Mouse (Mus musculus) G1E-ER4 (cell line): ENCODE data around the gene Gm9513. TPM values are rescaled to one million over a fixed set of nuclear protein-coding genes. Genes with fewer than 3 reads are reported as not detected.

Experiments used
- GATA1 ChIP-seq: IDR thresholded peaks from one replicate; pipeline ENCODE4 v1.8.0; 2012; ENCODE audit warnings: low read length, inconsistent platforms
- polyA plus RNA-seq: library from polyadenylated mRNA; stranded (reverse); fragments of >175 nt; gene quantifications from 2 replicates; pipeline ENCODE4 v1.2.3, GENCODE M21; 2012

Gene Gm9513
- not detected in 2 replicates for polyA plus RNA-seq

DNA sequence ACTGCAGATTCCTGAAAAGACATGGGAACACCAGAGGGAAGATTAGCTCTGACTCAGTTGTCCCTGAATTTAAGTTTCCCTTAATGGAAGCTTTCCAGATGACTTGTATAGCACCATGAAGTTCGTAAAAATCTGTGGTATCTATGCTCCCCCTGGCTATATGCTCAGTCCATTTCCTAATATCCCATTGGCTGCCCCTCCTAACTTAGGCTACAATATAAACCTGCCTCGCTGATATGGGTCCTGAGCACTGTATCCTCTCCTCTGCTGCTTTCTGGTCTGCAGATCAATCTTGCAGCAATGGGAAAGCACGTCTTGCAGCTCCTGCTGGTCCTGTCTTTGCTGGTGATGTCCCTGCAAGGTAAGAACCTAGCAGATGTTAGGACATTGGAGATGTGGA lies at the start of gene Gm9513:
TSS of gene Gm9513 (plus strand) at position 301 of the 400 bp plus-strand sequence.
- TF ChIP-seq GATA1 = no peak

DNA sequence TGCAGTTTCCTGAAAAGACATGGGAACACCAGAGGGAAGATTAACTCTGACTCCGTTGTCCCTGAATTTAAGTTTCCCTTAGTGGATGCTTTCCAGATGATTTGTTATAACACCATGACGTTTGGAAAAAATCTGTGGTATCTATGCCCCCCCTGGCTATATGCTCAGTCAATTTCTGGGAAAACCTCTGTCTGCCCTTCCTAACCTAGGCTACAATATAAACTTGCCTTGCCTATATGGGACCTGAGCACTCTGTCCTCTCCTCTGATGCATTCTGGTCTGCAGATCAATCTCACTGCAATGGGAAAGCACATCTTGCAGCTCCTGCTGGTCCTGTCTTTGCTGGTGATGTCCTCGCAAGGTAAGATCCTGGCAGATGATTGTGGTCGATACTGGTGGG lies 43.9 kb upstream of the Gm9513 start, which contains the start of gene Gm7257:
TSS of gene Gm7257 (plus strand) at position 301 of the 400 bp plus-strand sequence.
- TF ChIP-seq GATA1 = no peak

DNA sequence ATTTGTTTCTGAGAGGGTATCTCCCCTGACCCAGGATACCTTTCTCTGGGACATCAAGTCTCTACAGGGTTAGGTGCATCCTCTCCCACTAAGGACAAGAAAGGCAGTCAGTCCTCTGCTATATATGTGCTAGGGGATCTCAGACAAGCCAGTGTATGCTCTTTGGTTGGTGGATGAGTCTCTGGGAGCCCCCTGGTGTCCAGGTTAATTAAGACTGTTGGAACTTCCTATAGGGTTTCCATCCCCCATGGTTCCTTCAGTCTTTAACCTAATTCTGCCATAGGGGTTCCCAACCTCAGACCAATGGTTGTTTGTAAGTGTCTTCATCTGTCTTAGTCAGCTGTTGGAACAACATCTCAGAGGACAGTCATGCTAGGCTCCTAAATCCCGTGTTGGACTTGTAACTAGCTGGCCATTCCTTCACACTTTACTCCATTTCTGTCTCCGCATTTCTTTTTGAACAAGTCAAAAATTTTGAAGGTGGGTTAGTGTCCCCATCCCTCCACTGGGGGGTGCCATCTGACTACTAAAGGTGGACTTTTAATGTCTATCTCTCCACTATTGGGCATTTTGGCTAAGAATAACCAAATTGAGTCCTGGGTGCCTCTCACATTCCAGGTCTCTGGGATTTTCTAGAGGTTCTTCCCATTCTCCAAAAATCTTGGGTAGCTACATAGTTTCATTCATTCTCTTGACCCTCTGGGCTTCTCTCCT lies 40.2 kb upstream of the Gm9513 start:
- TF ChIP-seq GATA1 = no peak

DNA sequence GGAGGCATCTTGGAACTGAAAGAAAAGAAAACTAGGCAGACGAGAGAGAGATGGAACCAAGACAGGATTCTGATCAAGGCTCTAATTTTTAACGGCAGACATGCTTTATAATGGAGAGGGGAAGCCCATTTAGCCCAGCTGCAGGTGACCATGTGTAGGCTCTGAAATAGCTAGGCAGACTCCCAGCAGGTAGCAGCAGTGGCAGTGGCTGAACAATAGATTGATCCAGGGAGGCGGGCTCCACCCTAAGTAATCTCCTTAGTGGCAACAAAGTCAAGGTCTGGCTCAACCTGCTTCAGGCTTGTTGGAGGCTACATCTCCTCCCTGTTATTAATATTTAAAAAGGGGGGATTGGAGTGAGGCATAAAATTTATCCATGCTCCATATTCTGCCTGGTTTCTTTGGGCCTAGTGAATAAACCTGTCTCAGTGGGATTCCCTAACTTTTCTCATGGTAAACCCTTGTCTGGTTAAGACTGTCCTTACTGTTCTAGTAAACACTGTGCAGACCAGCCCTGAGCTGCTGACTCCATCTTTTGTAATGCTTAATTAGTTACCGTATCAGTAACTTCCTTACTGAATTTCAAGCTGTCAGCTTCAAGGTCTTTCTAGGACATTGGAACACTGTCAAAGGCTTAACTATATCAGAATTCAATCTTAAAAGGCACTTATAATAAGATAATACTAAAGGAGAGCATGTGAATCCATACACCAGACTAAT lies 19.2 kb downstream of the Gm9513 start:
- TF ChIP-seq GATA1 = no peak

- TF ChIP-seq GATA1 = no peak
Measured at GRCm38 (mm10) chr9:36495824-36496223, 20.4 kb downstream of the Gm9513 start.

DNA sequence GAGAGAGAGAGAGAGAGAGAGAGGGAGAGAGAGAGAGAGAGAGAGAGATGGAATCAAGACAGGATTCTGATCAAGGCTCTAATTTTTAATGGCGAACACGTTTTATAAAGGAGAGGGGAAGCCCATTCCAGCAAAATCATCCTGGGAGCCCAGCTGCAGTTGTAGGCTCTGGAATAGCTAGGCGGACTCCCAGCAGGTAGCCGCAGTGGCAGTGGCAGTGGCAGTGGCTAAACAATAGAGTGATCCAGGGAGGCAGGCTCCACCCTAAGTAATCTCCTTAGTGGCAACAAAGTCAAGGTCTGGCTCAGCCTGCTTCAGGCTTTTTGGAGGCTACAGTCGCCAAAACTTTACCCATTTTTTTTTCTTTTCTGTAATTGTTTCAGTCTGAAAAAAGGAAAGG lies 28.8 kb downstream of the Gm9513 start:
- TF ChIP-seq GATA1 = no peak

Other genes with a start within 250 kb of the Gm9513 start
- gene Gm7257, start 43.8 kb upstream of the Gm9513 start, polyA plus RNA-seq = not detected in 2 replicates
- gene Gm5615, start 66.3 kb downstream of the Gm9513 start, polyA plus RNA-seq = not detected in 2 replicates
- gene Gm17689, start 107.0 kb downstream of the Gm9513 start, polyA plus RNA-seq = not detected in 2 replicates
- gene A630095E13Rik, start 167.7 kb downstream of the Gm9513 start, polyA plus RNA-seq = not detected in 2 replicates
- gene Acrv1, start 217.6 kb downstream of the Gm9513 start, polyA plus RNA-seq = not detected in 2 replicates